Mouse (Mus musculus) myocyte (in vitro differentiated cells): ENCODE data around the gene Ank3. TPM values are rescaled to one million over a fixed set of nuclear protein-coding genes. Genes with fewer than 3 reads are reported as not detected.

ENCODE experiments used
- H3K27me3 ChIP-seq: one replicate; pipeline ENCODE4 v1.6.1; 2011; ENCODE audit not compliant: control insufficient read depth, insufficient read depth, insufficient read length
- H3K36me3 ChIP-seq: one replicate; pipeline ENCODE4 v1.6.1; 2011; ENCODE audit not compliant: control insufficient read depth, insufficient read depth
- H3K4me2 ChIP-seq: one replicate; pipeline ENCODE4 v1.6.1; 2011; ENCODE audit warnings: low read depth, control low read depth
- H3K4me3 ChIP-seq: one replicate; pipeline ENCODE4 v1.5.1; 2011; ENCODE audit warnings: mild to moderate bottlenecking, control low read depth, moderate library complexity
- H3K79me2 ChIP-seq: one replicate; pipeline ENCODE4 v1.6.1; 2011; ENCODE audit not compliant: control insufficient read depth, insufficient read depth
- H3ac ChIP-seq: one replicate; pipeline ENCODE4 v1.6.1; 2011; ENCODE audit not compliant: control insufficient read depth, insufficient read length
- CEBPB ChIP-seq: IDR thresholded peaks from 2 replicates; pipeline ENCODE4 v1.6.1; 2011; ENCODE audit warnings: mild to moderate bottlenecking, moderate library complexity; ENCODE audit not compliant: poor library complexity, insufficient read depth, severe bottlenecking
- E2F4 ChIP-seq: IDR thresholded peaks from one replicate; pipeline ENCODE4 v1.6.1; 2011; ENCODE audit warnings: mild to moderate bottlenecking, control low read depth, moderate library complexity; ENCODE audit not compliant: insufficient read depth
- MAX ChIP-seq: IDR thresholded peaks from one replicate; pipeline ENCODE4 v1.6.1; 2011; ENCODE audit warnings: low read depth, mild to moderate bottlenecking, control low read depth
- MYOD1 ChIP-seq, 3 experiments: IDR thresholded peaks; one replicate each; pipeline ENCODE4 v1.6.1; 2011; ENCODE audit warnings: control low read depth in 2 of 3, low read depth in 2 of 3, mild to moderate bottlenecking in 2 of 3, moderate library complexity in 1 of 3; ENCODE audit not compliant: insufficient read length in 2 of 3, control insufficient read depth in 1 of 3
- MYOG ChIP-seq, 3 experiments: IDR thresholded peaks; one replicate each; pipeline ENCODE4 v1.6.1; 2011; ENCODE audit warnings: control low read depth in 2 of 3, low read depth in 2 of 3, mild to moderate bottlenecking in 2 of 3; ENCODE audit not compliant: insufficient read length in 2 of 3, control insufficient read depth in 1 of 3, insufficient read depth in 1 of 3
- POLR2A ChIP-seq: IDR thresholded peaks from one replicate; pipeline ENCODE4 v1.6.1; 2011; ENCODE audit warnings: low read depth, mild to moderate bottlenecking, control low read depth, moderate library complexity; ENCODE audit not compliant: insufficient read length
- POLR2AphosphoS2 ChIP-seq: IDR thresholded peaks from one replicate; pipeline ENCODE4 v1.6.1; 2011; ENCODE audit warnings: low read depth, control low read depth; ENCODE audit not compliant: insufficient read length
- REST ChIP-seq: IDR thresholded peaks from one replicate; pipeline ENCODE4 v1.6.1; 2011; ENCODE audit warnings: mild to moderate bottlenecking, control low read depth, moderate library complexity; ENCODE audit not compliant: insufficient read depth, insufficient read length
- SRF ChIP-seq: IDR thresholded peaks from one replicate; pipeline ENCODE4 v1.6.1; 2011; ENCODE audit warnings: low read depth; ENCODE audit not compliant: control insufficient read depth, insufficient read length
- TCF12 ChIP-seq: IDR thresholded peaks from one replicate; pipeline ENCODE4 v1.6.1; 2011; ENCODE audit warnings: mild to moderate bottlenecking, control low read depth; ENCODE audit not compliant: poor library complexity, insufficient read depth, severe bottlenecking
- TCF3 ChIP-seq: IDR thresholded peaks from one replicate; pipeline ENCODE4 v1.6.1; 2011; ENCODE audit warnings: low read depth, control low read depth; ENCODE audit not compliant: insufficient read length
- USF1 ChIP-seq: IDR thresholded peaks from one replicate; pipeline ENCODE4 v1.6.1; 2011; ENCODE audit warnings: low read depth, mild to moderate bottlenecking, control low read depth, moderate library complexity
- polyA plus RNA-seq: library from polyadenylated mRNA; unstranded; fragments of >200 nt; fragmentation: generic; extraction: Trizol; gene quantifications from one replicate; pipeline ENCODE4 v1.2.1, GENCODE M21; 2012; ENCODE audit warnings: missing spikeins

Gene Ank3
- polyA plus RNA-seq, 1 experiment = 5.5 TPM

DNA sequence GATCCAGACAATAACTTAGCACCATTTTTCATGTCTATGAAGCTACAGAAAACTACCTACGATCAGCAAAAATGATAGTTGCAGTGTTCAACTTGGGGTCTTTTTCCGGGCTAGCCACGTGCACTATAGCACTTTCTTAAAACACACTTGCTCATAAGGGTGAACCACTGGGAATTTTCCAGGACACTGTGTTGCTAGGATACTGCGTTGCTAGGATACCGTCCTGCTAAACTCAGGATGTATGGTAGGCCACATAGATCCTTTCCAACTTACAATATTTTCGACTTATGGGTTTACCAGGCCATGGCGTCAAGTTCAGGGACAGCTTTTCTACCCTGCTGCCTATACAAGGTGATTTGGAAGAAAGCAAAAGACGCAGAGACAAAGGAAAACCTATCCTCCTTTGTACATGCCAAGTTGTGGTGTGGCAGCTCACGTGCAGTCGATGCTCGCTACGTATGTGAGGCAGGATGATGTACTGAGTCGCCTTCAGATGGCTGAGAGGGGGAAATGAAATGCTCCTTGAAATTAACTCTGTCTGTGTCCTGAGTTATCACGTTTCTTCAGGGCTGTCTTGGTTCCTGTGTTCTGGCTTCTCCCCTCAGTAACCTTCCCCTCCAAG is 404.7 kb downstream of the Ank3 start:
- Histone ChIP-seq H3K36me3 (no peaks in the 10 kb centered on the region), H3K4me3 (no peak overlapping the region), H3ac (no peak overlapping the region), H3K79me2 (no peaks in the 10 kb centered on the region), H3K27me3 (no peaks in the 10 kb centered on the region), H3K4me2 (no peak overlapping the region)
- TF ChIP-seq CEBPB (no peak), TCF3 (no peak), MYOD1 (IDR thresholded peaks at IDR 0.05; ENCODE audit: control insufficient read depth in 1 of 3, insufficient read length in 2 of 3, low read depth in 2 of 3) (no peak), USF1 (no peak), TCF12 (no peak), REST (no peak), POLR2A (no peak), E2F4 (no peak), MYOG (IDR thresholded peaks at IDR 0.05; ENCODE audit: control insufficient read depth in 1 of 3, insufficient read depth in 1 of 3, insufficient read length in 2 of 3, low read depth in 2 of 3) (no peak), POLR2AphosphoS2 (no peak), SRF (no peak), MAX (no peak)

DNA sequence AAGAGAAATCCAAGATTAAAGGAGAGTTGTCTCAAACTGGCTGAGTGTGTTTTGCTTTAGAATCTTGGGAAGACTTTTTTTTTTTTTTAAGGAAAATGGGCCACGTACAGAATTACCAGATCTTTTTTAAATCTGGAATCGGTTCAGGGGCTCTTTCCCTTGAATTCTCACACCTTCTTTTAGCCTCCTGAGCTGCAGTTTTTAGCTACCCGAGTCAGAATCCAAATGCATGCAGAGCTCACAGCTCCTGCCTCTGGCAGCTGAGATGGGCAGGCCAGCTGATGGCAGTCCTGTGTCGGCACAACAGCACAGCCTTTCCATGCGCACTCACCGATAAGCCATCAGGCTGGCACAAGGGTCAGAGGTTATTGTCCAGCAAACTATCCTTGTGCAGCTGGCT is 406.0 kb downstream of the Ank3 start:
- no peak overlapping the region for H3K4me2 ChIP-seq
- H3K36me3 ChIP-seq = no peaks in the 10 kb centered on the region
- H3ac ChIP-seq = no peak overlapping the region
- H3K79me2 ChIP-seq = no peaks in the 10 kb centered on the region
- no peaks in the 10 kb centered on the region for H3K27me3 ChIP-seq
- TF ChIP-seq SRF (no peak), USF1 (no peak), POLR2A (no peak), CEBPB (no peak), MYOD1 (IDR thresholded peaks at IDR 0.05; ENCODE audit: control insufficient read depth in 1 of 3, insufficient read length in 2 of 3, low read depth in 2 of 3) (no peak), MYOG (IDR thresholded peaks at IDR 0.05; ENCODE audit: control insufficient read depth in 1 of 3, insufficient read depth in 1 of 3, insufficient read length in 2 of 3, low read depth in 2 of 3) (no peak), REST (no peak), TCF3 (no peak), E2F4 (no peak), MAX (no peak), TCF12 (no peak), POLR2AphosphoS2 (no peak)
- H3K4me3 ChIP-seq = no peak overlapping the region

DNA sequence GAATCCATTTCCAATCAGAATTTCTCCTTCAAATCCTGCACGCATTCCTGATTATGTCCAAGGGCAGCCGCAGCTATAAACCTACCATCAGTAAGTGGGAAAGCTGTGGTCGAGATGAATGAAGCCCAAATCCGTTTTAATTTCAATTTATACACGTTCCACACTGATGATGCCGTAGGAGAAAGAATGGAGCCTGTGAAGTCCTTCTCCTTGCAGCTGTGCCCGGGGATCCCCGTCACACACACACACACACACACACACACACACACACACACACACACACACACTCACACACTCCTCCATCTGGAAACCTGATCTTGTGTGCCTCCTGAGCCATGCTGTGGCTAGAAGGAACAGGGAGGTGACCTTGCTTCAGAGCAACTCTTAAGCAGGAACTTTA is 412.2 kb downstream of the Ank3 start:
- TF ChIP-seq CEBPB (no peak), TCF12 (peak; percentile 2), MYOD1 (IDR thresholded peaks at IDR 0.05; ENCODE audit: control insufficient read depth in 1 of 3, insufficient read length in 2 of 3, low read depth in 2 of 3) (peak in 2 of 3 experiments; percentile 51 to 53), MYOG (IDR thresholded peaks at IDR 0.05; ENCODE audit: control insufficient read depth in 1 of 3, insufficient read depth in 1 of 3, insufficient read length in 2 of 3, low read depth in 2 of 3) (peak in 2 of 3 experiments; percentile 65 to 69)
- no peak overlapping the region for H3K4me2 ChIP-seq
- H3ac ChIP-seq = no peak overlapping the region
- no peaks in the 10 kb centered on the region for H3K27me3 ChIP-seq
- H3K4me3 ChIP-seq = no peak overlapping the region
- no peaks in the 10 kb centered on the region for H3K36me3 ChIP-seq
- H3K79me2 ChIP-seq = no peaks in the 10 kb centered on the region

DNA sequence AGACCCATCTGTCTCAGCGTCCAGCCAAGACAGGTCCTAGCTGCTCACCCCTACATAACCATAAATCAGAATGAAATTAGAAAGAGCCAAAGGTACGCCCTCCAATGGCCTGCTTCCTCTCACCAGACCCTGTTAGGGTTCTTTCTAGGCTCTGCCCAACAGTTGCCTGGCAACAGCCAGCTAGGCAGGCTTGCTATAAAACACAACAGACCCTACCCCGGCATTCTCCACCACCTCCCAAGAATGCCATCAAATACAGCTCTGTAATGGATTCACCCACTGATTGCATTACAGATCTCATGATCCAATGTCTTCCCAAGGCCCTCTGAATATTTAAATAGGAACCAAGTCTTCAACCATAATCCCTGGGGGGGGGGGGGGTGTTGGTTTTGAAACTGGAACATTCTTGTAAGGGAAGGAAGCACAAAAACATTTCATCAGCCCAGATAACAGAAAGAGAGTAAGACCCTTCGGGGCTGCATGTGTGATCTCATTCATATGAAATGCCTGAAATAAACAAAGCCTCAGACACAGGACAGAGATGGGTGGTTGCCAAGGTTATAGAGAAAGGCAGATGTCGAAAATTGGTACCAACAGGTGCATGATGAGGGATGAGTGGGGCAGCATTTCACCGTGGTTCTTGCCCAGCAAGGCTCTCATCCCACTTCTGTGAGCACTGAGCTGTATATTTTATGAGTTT is 415.4 kb downstream of the Ank3 start:
- no peak overlapping the region for H3K4me2 ChIP-seq
- H3K4me3 ChIP-seq = no peak overlapping the region
- no peaks in the 10 kb centered on the region for H3K79me2 ChIP-seq
- no peaks in the 10 kb centered on the region for H3K27me3 ChIP-seq
- H3K36me3 ChIP-seq = no peaks in the 10 kb centered on the region
- no peak overlapping the region for H3ac ChIP-seq
- TF ChIP-seq MYOD1 (IDR thresholded peaks at IDR 0.05; ENCODE audit: control insufficient read depth in 1 of 3, insufficient read length in 2 of 3, low read depth in 2 of 3) = peak in 2 of 3 experiments; percentile 49 to 61
- TF ChIP-seq CEBPB = no peak

DNA sequence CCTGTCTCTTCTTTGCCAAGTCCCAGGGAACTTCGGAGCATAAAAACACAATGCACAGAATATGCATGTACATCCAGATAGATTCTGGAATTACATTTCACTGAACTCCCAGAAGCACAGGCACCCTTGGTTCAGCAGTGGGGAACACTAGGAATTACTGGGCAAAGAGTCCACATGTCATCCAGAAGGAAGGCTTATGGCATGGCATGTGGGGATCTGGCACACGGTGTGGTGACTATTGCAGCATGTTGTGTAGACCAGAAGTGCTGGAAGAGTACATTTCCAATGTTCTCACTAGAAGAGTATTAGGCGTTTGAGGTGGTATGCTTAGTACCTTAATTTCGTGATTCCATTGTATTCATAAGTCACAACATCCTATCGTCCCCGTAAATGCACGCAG is 422.7 kb downstream of the Ank3 start:
- Histone ChIP-seq H3K4me2 (no peak overlapping the region), H3K79me2 (no peaks in the 10 kb centered on the region), H3K36me3 (no peaks in the 10 kb centered on the region), H3ac (no peak overlapping the region), H3K27me3 (no peaks in the 10 kb centered on the region), H3K4me3 (no peak overlapping the region)
- TF ChIP-seq USF1 = no peak
- no peak for TF ChIP-seq REST
- TF ChIP-seq TCF3 = no peak
- no peak for TF ChIP-seq E2F4
- no peak for TF ChIP-seq SRF
- TF ChIP-seq MYOG (IDR thresholded peaks at IDR 0.05; ENCODE audit: control insufficient read depth in 1 of 3, insufficient read depth in 1 of 3, insufficient read length in 2 of 3, low read depth in 2 of 3) = no peak
- TF ChIP-seq POLR2A = no peak
- no peak for TF ChIP-seq POLR2AphosphoS2
- no peak for TF ChIP-seq TCF12
- TF ChIP-seq CEBPB = no peak
- TF ChIP-seq MAX = no peak
- no peak for TF ChIP-seq MYOD1 (IDR thresholded peaks at IDR 0.05; ENCODE audit: control insufficient read depth in 1 of 3, insufficient read length in 2 of 3, low read depth in 2 of 3)
